Mouse (Mus musculus) midbrain, embryonic 14.5 days (tissue): Measurements from ENCODE around the gene Acoxl. TPM values are rescaled to one million over a fixed set of nuclear protein-coding genes. Genes with fewer than 3 reads are reported as not detected.

Experiments used
- ATAC-seq: fragments of 200-750 bp; cut with Nextera tagmentation; 2 replicates; pipeline ENCODE4 v1.8.0; 2017; ENCODE audit warnings: moderate number of reproducible peaks, moderate library complexity; ENCODE audit not compliant: low FRiP score, low TSS enrichment
- DNase-seq: peaks from one replicate; pipeline ENCODE4 v3.0.0-alpha.2; 2015
- H3K27ac ChIP-seq: fragments of 300-500 bp; sonication (generic); replicated peaks from 2 replicates; pipeline ENCODE4 v1.5.1; 2014; ENCODE audit warnings: mild to moderate bottlenecking, low read depth, low read length, moderate library complexity
- H3K27me3 ChIP-seq: fragments of 300-500 bp; sonication (generic); 2 replicates; pipeline ENCODE4 v1.6.1; 2014; ENCODE audit warnings: low read length, control low read depth, mixed read lengths; ENCODE audit not compliant: control insufficient read depth, insufficient read depth
- H3K36me3 ChIP-seq: fragments of 300-500 bp; sonication (generic); 2 replicates; pipeline ENCODE4 v1.6.1; 2014; ENCODE audit warnings: low read length, control low read depth; ENCODE audit not compliant: control insufficient read depth, insufficient read depth
- H3K4me1 ChIP-seq: fragments of 300-500 bp; sonication (generic); 2 replicates; pipeline ENCODE4 v1.6.1; 2014; ENCODE audit warnings: mild to moderate bottlenecking, antibody characterized with exemption, low read length, control low read depth; ENCODE audit not compliant: control insufficient read depth, insufficient read depth
- H3K4me2 ChIP-seq: fragments of 300-500 bp; sonication (generic); 2 replicates; pipeline ENCODE4 v1.6.1; 2014; ENCODE audit warnings: mild to moderate bottlenecking, low read length, moderate library complexity
- H3K4me3 ChIP-seq: fragments of 300-500 bp; sonication (generic); replicated peaks from 2 replicates; pipeline ENCODE4 v1.5.1; 2014; ENCODE audit warnings: low read depth, low read length
- H3K9ac ChIP-seq: fragments of 300-500 bp; sonication (generic); replicated peaks from 2 replicates; pipeline ENCODE4 v1.6.1; 2014; ENCODE audit warnings: mild to moderate bottlenecking, low read length, moderate library complexity
- H3K9me3 ChIP-seq: fragments of 300-500 bp; sonication (generic); 2 replicates; pipeline ENCODE4 v1.6.1; 2016; ENCODE audit warnings: low read length, control low read depth, mixed read lengths; ENCODE audit not compliant: control insufficient read depth
- WGBS: fragments of 180-500 bp; shearing (Covaris S2); extraction: QIAGEN DNeasy Blood & Tissue Kit; methylation state at CpG from one replicate; pipeline ENCODE4 v1.1.7; 2014; 5-methylcytosine and 5-hydroxymethylcytosine counted together
- polyA plus RNA-seq: library from polyadenylated mRNA; unstranded; fragments of >200 nt; fragmentation: Nextera tagmentation; extraction: Ambion mirVana; gene quantifications from 2 replicates; pipeline ENCODE4 v1.2.1, GENCODE M21; 2014

Acoxl gene
- polyA plus RNA-seq, 1 experiment from 2014 or later = 0.24 TPM

DNA sequence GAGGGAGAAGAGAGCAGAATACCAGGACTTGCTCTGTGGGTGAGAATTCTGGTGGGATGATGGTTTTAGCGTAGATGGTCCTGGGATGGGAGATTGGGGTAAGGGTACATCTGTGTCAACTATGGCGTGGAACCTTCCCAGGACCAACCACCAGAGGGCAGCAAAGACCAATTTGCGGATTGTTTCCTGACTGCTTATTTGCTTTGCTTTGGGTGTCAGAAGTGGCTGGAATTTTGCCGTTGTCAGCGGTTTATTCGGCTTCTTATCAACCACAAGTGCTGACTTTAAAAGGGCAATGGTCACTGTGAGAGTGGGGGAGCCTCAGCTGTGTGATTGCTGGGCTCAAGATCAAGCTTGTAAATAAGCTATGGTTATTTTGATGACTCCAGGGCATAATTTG lies 50.8 kb downstream of the Acoxl start:
- Histone ChIP-seq H3K4me1 (no peaks in the 10 kb centered on the region), H3K4me3 (no peak overlapping the region), H3K27me3 (no peaks in the 10 kb centered on the region), H3K4me2 (no peak overlapping the region), H3K36me3 (no peaks in the 10 kb centered on the region), H3K27ac (no peak overlapping the region), H3K9ac (no peak overlapping the region), H3K9me3 (no peaks in the 10 kb centered on the region)
- DNase-seq = peak; percentile 95
- ATAC-seq = peak; percentile 57; the same call in 1 of the 2 replicates
- 3% methylated on average over 6 of the region's 6 CpGs for WGBS

DNA sequence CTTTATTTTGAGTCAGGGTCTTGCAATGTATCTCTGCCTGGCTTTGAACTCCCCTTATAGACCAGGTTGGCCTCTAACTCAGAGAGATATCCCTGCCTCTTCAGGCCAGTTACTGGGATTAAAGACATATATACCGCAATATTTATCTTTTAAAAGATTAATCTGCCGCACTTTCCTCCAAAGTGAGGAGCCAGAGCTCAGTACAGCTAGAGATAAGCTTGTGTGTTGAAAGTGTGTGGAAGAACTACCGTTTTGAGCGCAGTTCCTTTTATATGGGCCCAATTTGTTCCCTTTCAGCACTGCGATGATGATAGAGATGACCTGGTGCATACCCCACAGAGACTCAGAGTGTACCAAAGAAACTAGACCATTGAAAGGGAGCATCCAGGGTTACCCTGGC lies 51.3 kb downstream of the Acoxl start:
- no peak overlapping the region for H3K4me2 ChIP-seq
- no peak overlapping the region for H3K4me3 ChIP-seq
- H3K36me3 ChIP-seq = no peaks in the 10 kb centered on the region
- no peaks in the 10 kb centered on the region for H3K4me1 ChIP-seq
- no peaks in the 10 kb centered on the region for H3K9me3 ChIP-seq
- no peaks in the 10 kb centered on the region for H3K27me3 ChIP-seq
- DNase-seq (no peak), ATAC-seq (no peak)
- H3K27ac ChIP-seq = no peak overlapping the region
- 87% methylated on average over 5 of the region's 5 CpGs for WGBS
- no peak overlapping the region for H3K9ac ChIP-seq

DNA sequence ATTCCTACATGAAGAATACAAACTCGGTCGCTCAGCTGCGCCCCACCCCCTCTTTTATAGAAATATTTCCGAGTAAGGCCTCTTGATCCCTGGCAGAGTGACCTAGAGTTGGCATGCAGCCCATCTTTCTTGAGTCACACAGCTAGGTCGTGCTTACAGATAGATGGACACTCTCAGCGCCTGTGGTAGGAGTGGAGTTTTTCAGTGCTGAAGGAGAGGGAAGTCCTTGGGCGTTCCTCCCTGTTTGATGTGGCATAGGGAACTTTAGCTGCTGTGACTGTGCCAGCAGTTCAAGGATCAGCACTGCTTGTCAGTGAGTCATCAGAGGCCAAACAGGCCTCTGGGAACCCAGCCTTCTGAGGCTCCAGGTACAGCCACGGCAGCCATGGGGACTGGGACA lies 51.9 kb downstream of the Acoxl start:
- no peak for DNase-seq

DNA sequence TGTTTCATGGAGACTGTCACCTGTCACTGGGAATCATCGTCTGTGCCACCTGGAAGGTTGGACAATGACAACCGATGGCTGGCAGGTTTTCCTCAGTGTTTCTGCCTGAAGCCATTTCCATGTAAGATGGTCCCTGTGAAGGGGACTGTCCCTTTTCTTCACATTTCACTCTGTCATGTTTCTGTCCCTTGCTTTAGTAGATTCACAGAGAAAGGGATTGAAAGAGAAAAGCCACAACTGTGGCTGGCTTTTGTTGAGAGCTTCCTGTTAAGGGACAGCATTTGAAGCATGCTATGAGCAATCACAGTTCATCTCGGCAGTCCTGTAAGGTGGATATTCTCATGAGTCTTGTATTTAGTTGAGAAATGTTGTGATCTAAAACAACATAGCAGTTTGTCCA lies 52.4 kb downstream of the Acoxl start:
- no peaks in the 10 kb centered on the region for H3K9me3 ChIP-seq

More for the DNA sequence above, 51.9 kb downstream of the Acoxl start:
- ATAC-seq = no peak
- Histone ChIP-seq H3K27me3 (no peaks in the 10 kb centered on the region), H3K9me3 (no peaks in the 10 kb centered on the region), H3K4me1 (no peaks in the 10 kb centered on the region), H3K4me3 (no peak overlapping the region), H3K4me2 (no peak overlapping the region), H3K27ac (no peak overlapping the region), H3K36me3 (no peaks in the 10 kb centered on the region), H3K9ac (no peak overlapping the region)
- 85% methylated on average over 8 of the region's 8 CpGs for WGBS

DNA sequence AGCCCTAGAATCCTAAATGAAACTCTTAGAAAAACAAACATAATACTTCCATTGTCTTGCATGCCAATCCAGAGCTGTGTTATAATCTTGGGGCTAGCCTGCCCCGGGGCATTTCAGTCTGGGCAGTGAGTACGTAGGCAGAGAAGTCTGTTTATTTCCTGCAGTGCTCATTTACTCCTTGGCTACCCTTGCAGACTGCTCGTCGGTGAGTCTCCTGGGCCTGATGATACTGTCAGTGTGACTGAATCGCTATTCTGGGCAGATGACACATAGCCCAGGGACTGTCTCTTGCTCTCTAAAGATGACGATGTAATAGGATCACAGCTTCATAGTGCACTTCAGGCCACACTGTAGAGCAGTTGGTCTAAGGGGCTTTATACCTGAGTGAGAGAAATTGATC lies 56.2 kb downstream of the Acoxl start:
- Histone ChIP-seq H3K4me1 (no peaks in the 10 kb centered on the region), H3K27me3 (no peaks in the 10 kb centered on the region), H3K9ac (no peak overlapping the region), H3K4me3 (no peak overlapping the region), H3K4me2 (no peak overlapping the region), H3K27ac (no peak overlapping the region), H3K36me3 (no peaks in the 10 kb centered on the region), H3K9me3 (no peaks in the 10 kb centered on the region)
- DNase-seq (peak; percentile 9), ATAC-seq (no peak)
- WGBS = 41% methylated on average over 6 of the region's 6 CpGs

More for the DNA sequence above, 52.4 kb downstream of the Acoxl start:
- ATAC-seq (no peak), DNase-seq (no peak)
- no peak overlapping the region for H3K27ac ChIP-seq
- 80% methylated on average over 3 of the region's 3 CpGs for WGBS
- H3K4me1 ChIP-seq = no peaks in the 10 kb centered on the region
- H3K4me2 ChIP-seq = no peak overlapping the region
- H3K27me3 ChIP-seq = no peaks in the 10 kb centered on the region
- no peak overlapping the region for H3K4me3 ChIP-seq
- no peaks in the 10 kb centered on the region for H3K36me3 ChIP-seq
- H3K9ac ChIP-seq = no peak overlapping the region

DNA sequence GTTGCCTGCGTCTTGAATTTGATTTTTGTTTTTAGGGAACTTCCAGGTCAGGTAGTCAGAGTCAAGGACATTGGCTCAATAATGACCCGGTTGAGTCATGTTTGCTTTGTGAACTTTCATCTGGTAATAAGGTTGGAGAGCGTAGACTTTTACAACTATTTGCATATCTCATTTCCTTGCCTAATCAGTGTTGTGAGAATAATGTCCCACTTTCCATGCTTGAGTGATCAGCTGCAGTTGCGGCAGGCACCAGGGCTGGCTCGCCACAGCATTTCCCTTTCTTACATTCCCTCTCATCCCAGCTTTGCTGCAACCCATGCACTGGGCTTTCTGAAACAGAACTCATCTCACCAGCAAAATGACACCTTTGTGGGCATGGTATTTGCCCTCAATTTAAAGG lies 59.0 kb downstream of the Acoxl start:
- H3K9ac ChIP-seq = no peak overlapping the region
- H3K4me1 ChIP-seq = no peaks in the 10 kb centered on the region
- H3K27ac ChIP-seq = no peak overlapping the region
- no peaks in the 10 kb centered on the region for H3K9me3 ChIP-seq
- H3K36me3 ChIP-seq = no peaks in the 10 kb centered on the region
- WGBS = 60% methylated on average over 5 of the region's 5 CpGs
- no peaks in the 10 kb centered on the region for H3K27me3 ChIP-seq
- no peak for ATAC-seq
- DNase-seq = no peak
- H3K4me3 ChIP-seq = no peak overlapping the region
- no peak overlapping the region for H3K4me2 ChIP-seq

GRCm38 (mm10) chr2:127904918-127905317 lies 66.2 kb downstream of the Acoxl start:
- H3K4me1 ChIP-seq = no peaks in the 10 kb centered on the region
- no peak overlapping the region for H3K4me3 ChIP-seq
- H3K9ac ChIP-seq = no peak overlapping the region
- 87% methylated on average over 10 of the region's 10 CpGs for WGBS
- ATAC-seq = no peak
- no peaks in the 10 kb centered on the region for H3K27me3 ChIP-seq
- H3K36me3 ChIP-seq = no peaks in the 10 kb centered on the region
- H3K27ac ChIP-seq = no peak overlapping the region
- no peaks in the 10 kb centered on the region for H3K9me3 ChIP-seq
- no peak for DNase-seq
- H3K4me2 ChIP-seq = no peak overlapping the region

DNA sequence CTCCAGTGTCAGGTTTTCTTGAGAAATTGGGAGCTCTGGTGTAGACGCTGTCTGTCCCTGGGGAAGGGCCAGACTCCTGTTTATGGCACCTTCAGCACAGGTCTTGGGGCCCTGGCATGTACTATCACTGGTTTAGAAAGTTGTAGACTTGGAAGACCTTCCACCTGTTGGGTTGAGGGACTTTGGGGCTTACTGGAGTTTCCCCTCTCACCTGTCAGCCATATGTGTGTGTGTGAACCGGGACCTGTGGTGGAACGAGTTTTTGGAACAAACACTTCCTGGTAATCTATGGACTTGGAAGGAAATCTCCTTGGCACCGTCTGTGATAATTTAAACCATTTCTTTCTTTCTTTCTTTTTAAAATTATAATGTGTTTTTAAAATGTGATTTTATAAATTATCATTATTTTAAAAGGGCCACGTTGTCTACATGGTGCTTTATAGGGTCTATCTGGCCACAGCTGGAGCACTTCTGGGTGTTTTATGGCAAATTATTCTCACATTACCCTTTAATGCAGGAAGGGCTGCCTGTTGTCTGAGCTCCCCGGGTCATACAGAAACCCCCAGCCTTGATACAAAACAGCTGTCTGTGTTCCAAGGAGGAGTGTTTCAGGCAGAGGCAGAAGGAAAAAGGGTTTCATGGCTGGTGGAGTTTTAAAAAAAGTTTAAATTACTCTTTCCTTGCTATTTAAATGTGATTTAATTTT lies 68.5 kb downstream of the Acoxl start:
- 49% methylated on average over 6 of the region's 6 CpGs for whole genome bisulfite sequencing
- DNase-seq (no peak), ATAC-seq (no peak)
- Histone ChIP-seq H3K36me3 (no peaks in the 10 kb centered on the region), H3K4me3 (no peak overlapping the region), H3K4me1 (no peaks in the 10 kb centered on the region), H3K27ac (no peak overlapping the region), H3K9ac (no peak overlapping the region), H3K27me3 (no peaks in the 10 kb centered on the region), H3K9me3 (no peaks in the 10 kb centered on the region), H3K4me2 (no peak overlapping the region)

GRCm38 (mm10) chr2:127907679-127908042 lies 69.0 kb downstream of the Acoxl start:
- no peak for ATAC-seq
- Histone ChIP-seq H3K9ac (no peak overlapping the region), H3K9me3 (no peaks in the 10 kb centered on the region), H3K36me3 (no peaks in the 10 kb centered on the region), H3K27ac (no peak overlapping the region), H3K4me1 (no peaks in the 10 kb centered on the region), H3K27me3 (no peaks in the 10 kb centered on the region), H3K4me2 (no peak overlapping the region), H3K4me3 (no peak overlapping the region)
- DNase-seq = no peak
- 11% methylated on average over 1 of the region's 1 CpGs for WGBS
